Mouse (Mus musculus): ENCODE data around the gene Gm21974.
"Not testable (repeated sequence)": the region's sequence is repeated elsewhere in the genome, so short reads cannot be mapped to it uniquely, and the experiment has no call there.

Gm21974 gene

DNA sequence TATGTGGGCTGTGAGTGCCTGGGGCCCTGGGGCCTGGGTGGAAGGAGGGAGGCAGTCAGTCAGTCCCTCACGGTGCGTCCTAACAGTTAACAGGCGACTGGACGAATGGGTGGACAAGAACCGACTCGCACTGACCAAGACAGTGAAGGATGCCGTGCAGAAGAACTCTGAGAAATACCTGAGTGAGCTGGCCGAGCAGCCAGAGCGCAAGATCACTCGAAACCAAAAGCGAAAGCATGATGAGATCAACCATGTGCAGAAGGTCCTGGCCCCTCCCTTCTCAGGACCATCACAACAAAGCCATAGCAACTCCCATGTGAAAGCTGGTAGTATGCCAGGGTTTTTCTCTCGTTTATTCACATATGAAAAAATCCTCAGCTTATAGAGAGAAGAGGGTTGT is 20.0 kb upstream of the Gm21974 start:
- DNase-seq (ENCODE audit: low spot score in 2 of 2): no peak

DNA sequence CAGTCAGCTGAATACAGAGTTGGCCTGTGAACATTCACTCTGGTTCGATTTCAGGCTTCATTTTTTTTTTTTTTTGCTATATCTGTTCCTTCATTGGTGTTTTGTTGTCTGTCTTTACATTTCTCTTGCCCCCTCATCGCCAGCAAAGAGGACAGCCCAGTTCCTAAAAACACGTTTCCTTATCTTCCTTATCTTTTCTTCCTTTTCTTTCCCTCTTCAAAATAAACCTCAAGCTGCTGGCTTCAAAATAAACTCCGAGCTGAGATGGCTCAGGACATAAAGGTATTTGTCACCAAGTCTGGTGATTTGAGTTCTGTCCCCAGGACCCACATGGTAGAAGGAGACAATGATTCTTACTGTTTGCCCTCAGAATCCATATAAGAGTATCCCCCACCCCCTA is 17.7 kb upstream of the Gm21974 start:
- DNase-seq (ENCODE audit: low spot score in 2 of 2): no peak

DNA sequence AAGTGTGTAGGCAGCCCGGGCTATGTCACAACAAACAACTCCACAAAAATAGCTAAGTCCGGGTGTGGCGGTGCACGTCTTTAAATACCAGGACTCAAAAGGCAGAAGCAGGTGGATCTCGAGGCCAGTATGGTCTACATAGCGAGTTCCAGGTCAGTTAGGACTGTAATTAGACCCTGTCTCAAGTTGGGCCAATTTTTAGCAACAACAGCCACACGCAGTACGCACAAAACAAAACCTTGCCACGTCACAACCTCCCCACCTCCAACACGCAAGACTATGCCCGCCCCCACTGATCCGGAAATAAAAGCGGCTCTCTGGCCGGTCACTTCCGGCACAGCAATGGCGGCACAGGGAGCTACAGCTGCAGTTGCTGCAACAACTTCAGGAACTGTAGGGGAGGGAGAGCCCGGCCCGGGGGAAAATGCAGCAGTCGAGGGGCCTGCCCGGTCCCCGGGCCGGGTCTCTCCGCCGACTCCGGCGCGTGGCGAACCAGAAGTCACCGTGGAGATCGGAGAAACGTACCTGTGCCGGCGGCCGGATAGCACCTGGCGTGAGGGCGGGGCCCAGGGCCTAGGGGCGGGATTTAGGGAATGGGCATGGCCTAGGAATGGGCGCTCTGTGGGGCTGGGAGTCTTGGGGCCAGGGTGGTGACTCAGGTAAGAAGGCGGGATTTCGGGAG is 17.1 kb upstream of the Gm21974 start, which contains the start of gene Kat8:
Gene Kat8, plus strand, starts transcription at position 327 of the 682 bp plus-strand sequence.
- peak; percentile 69 to 89 for DNase-seq (ENCODE audit: low spot score in 2 of 2)

DNA sequence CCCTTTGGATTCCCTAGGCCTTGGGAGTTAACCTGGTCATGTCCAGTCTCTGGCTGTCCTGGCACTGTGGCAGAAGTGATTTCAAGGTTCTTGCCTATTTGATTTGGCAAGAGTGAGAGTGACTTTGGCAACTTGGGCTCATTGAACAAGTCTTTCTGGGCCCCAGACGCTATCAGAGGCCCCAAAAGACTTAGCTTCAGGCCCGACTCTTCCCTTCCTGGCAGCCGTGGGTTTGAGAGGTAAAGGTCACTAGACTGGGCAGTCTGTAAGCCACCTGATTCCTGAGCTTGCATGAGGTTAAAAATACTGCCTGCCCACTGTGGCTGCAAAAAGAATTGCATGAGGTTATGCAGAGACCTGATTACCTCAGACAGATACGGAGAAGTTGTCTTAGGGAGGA is 13.4 kb upstream of the Gm21974 start:
- no peak for DNase-seq (ENCODE audit: low spot score in 2 of 2)

DNA sequence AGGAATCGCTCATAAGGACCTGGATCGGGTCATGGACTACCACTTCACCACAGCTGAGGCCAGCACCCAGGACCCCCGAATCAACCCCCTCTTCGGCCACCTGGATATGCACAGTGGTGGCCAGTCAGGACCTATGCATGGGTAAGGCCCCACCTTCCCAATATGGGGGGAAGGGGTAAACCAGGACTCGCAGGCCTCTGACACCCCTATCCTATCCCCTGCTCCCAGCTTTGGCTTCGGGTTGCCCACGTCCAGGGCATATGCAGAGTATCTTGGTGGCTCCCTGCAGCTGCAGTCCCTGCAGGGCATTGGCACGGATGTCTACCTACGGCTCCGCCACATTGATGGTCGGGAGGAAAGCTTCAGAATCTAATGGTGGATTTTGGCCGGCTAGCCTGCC is 12.7 kb upstream of the Gm21974 start:
- DNase-seq (ENCODE audit: low spot score in 2 of 2): no peak

DNA sequence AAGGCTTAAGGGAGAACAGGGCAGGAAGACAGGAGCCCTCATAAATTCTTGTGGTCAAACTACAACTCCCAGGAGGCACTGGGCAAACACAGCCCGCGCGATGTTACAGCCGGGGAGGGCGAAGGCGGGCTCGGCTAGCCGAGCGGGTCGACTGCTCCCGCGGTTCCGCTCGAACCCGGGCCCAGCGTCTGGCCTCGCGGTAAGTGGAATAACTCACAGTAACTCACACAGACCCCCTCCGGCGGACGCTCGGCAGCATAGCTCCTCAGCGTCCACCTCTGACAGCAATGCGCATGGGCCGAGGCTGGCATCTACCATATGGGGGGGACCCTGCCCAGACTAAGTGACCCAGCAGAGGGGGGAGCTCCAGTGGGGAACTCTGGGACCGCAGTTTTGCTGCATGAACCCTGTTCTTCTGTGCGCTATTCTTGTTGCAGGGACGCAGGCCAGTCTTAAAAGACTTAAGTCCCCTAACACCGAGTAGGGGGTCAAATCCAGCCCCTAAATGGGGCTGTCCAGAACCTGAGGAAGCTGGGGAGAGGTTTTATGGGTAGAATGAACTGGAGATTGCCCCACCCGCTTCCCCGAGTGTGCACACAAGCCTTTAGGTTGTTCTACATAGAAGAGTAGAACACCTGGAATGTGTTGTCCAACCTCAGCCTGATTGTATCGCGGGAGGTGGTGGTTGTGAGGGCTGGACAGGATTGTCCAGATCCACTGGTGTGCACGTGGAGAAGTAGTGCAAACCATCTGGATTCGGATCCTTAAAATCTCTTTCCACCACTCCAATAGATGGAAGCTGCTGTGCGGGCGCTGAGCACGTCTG is 8.9 kb upstream of the Gm21974 start, which contains the start of gene Bckdk:
Gene Bckdk, plus strand, starts transcription at position 112 of the 826 bp plus-strand sequence.
- DNase-seq (ENCODE audit: low spot score in 2 of 2): peak; percentile 57 to 73

DNA sequence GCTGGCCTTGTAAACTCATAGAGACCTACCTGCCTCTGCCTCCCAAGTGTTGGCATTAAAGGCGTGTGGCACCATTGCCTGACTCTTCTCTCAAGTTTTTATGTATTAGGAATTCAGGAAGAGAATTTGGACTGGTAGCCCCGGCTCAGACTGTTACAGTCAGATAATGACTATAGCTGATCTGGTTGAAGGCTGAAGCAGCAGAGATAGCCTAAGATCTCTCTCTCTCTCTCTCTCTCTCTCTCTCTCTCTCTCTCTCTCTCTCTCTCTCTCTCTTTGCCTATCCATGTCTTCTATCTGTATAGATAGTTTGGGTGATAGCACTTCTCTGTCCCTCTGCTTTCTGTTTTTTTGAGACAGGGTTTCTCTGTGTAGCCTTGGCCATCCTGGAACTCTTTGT is 6.5 kb upstream of the Gm21974 start:
- DNase-seq (ENCODE audit: low spot score in 2 of 2): no peak

DNA sequence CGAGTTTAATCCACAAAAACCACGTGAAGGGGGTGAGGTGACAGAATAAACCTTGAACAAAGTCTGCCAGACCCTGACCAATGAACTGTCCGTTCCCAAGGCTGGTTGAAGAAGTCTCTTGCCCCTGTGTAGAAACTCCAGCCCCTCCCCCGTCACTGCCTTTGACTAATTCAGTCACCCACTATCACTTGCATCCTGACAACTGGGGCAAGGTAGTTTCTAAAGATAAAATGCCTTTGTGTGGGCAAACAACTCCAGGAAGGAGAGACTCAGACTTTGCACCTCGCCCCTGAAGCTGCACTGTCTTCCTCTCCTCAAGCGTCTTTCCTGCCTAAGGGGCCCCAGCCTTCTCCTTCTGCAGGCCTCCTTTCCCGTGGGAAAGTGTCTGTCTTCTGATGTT is 4.7 kb upstream of the Gm21974 start:
- DNase-seq (ENCODE audit: low spot score in 2 of 2): no peak

DNA sequence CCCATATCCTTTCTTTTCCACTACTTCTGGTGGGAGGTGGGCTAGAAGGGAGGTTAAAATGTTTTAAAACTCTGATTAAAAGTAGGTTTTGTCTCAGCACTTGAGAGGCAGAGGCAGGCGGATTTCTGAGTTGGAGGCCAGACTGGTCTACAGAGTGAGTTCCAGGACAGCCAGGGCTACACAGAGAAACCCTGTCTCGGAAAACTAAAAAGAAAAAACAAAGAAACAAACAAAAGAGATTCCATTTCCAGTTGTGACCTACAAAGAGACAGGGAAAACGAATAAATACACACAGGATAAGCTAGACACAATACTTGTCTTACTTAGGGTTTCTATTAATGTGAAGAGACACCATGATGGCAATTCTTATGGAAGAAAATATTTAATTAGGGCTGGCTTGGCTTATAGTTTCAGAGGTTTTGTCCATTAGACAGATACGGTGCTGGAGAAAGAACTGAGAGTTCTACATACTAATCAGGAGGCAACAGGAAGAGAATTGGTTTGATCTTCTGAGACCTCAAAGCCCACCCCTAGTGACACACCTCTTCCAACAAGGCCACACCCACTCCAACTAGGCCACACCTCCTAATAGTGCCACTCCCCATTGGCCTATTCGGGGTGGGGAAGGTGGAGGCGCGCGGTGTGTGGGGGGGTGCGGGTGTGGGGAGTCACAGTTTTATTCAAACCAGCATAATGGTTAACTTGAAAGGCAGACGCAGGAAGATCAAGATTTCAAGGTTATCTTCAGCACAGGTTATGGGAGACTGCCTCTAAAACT is 3.1 kb upstream of the Gm21974 start:
- DNase-seq (ENCODE audit: low spot score in 2 of 2): no peak

DNA sequence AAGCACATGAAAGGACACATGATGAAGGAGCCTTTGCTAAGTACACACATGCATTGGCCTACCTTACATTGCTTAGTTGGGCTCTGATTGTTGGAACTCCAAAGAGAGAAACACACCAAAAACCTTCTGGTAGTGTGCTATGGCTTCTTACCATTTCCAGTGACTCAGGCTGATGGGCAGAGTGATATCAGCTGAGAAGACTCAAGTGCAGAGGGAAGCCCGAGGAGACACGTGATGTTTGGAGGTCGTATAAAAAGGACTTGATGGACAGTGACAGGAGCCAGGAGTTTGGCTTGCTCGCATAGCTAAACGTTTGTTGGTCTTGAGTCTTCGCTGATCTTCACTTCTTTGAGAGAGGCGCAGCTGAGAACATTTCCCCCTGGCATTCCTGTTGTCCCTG is 2.3 kb upstream of the Gm21974 start:
- DNase-seq (ENCODE audit: low spot score in 2 of 2): no peak

DNA sequence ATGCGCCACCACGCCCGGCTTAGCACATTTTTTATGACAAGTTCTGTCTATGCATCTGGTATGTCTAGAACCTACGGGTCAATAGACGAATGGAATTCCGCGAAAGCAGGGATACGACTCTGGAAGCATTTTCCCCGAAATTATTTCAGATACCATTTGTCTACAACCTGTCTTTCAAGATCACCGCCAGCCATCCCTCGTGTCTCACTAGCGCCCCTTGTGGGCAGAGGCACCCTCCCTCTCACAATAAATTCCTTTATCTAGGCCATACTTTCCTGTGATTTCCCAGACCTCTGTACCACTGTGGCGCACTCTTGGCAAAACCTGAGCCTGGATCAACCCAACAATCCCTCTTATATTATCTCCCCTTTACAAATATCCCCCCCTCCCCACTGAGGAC is 1.1 kb upstream of the Gm21974 start:
- DNase-seq (ENCODE audit: low spot score in 2 of 2): peak in 1 of 2 experiments; percentile 68

DNA sequence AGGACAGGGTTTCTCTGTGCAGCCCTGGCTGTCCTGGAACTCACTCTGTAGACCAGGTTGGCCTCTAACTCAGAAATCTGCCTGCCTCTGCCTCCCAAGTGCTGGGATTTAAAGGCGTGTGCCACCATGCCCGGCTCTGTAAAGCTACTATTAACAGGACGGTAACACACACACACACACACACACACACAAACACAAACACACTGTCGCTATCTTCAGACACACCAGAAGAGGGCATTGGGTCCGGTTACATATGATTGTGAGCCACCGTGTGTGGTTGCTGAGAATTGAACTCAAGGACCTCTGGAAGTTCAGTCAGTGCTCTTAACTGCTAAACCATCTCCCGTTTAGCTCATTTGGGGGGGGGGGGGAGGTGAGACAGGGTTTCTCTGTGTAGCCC is 637 bp upstream of the Gm21974 start:
- not testable (repeated sequence) for DNase-seq (ENCODE audit: low spot score in 2 of 2)

DNA sequence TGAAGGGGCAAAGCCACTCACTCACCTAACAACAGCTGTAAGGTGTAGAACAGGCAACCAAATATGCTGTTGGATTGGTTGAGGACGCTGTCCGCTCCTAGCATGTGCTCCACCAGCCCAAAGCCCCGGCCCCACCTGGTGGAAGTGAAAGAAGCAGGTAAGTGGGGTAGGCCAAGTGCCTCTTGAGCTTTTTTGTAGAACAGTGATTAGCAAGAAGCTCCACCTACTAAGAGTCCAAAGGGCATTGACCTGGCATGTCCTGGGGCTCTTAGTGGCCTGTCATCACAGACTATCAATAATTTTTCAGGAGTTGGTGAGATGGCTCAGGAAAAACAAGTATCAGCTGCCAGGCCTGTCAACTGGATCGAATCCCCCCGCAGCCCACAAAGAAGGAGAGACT is 774 bp downstream of the Gm21974 start:
- DNase-seq (ENCODE audit: low spot score in 2 of 2): no peak

DNA sequence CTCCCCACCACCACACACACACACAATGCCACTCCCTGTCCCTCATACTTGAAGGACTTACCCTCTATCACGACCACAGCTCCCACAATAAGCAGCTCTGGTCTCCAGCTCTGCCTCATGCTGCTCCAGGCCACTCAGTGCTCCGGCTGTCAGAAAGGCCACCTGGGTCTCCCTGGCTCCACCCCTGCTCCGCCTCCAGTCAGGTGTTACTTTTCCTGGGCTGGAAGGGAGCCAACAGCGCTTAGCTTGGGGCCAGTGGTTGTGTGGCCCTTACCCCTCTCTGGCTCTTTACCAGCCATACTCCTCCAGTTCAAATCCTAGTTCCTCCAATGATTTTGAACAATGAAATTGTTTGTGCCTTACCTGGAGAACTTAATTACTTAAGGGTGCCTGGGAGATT is 4.5 kb downstream of the Gm21974 start, which contains the start of gene Prss53:
Gene Prss53, minus strand, starts transcription at position 173 of the 400 bp plus-strand sequence.
- no peak for DNase-seq (ENCODE audit: low spot score in 2 of 2)

DNA sequence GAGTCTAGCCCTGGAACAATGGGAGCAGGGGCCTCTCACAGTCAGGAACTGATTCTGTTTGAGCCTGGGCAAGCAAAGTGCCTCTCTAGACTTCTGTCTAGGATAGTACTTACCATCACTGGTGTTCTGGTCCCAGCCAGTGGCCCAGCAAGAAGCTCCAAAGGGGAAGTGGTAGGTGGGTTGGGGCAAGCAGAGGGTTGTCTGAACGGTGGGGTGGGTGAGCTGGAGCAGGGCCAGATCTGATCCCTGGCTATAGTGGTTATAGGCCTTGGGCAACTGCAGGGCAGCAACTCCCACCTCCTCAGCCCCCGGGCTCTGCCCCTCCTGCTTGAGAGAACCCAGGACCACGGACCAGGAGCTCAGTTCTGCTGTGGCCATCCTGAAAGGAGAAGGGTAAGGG is 6.4 kb downstream of the Gm21974 start:
- DNase-seq (ENCODE audit: low spot score in 2 of 2): no peak

DNA sequence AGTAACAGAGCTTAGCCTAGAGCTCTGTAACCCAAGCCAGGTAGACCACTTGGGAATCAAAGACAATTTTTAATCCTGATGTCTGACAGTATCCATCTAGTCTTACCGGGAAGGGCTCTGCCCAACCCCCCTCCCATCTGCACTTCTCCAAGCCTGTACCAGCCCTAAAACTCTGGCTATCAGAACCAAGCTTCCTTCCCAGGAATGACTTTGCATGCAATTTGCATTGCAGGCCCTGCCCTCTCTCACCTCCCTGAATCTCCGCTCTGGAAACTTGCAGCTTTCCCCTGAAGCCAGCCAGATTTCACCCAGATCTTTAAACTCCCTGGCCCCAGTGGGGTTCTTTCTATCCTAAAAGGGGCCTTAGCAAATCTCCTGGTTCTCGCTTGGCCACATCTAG is 7.5 kb downstream of the Gm21974 start:
- no peak for DNase-seq (ENCODE audit: low spot score in 2 of 2)

DNA sequence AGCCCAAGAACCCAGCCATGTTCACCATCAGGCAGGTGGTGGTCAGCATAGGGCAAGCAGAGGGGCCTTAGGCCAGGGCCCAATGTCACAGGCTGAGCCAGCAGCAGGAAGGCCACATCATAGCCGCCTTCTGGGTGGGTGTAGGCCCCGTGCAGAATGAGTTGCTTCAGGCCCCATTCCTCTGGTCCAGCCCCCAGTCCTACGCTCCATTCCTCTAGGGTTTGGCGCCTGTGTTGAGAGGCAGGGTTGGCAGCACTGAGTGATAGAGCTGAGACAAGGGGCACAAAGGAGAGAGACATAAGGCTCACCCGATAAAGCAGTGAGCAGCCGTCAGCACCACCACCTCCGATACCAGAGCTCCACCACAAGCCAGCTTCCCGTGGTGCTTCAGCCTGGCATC is 8.1 kb downstream of the Gm21974 start:
- no peak for DNase-seq (ENCODE audit: low spot score in 2 of 2)

DNA sequence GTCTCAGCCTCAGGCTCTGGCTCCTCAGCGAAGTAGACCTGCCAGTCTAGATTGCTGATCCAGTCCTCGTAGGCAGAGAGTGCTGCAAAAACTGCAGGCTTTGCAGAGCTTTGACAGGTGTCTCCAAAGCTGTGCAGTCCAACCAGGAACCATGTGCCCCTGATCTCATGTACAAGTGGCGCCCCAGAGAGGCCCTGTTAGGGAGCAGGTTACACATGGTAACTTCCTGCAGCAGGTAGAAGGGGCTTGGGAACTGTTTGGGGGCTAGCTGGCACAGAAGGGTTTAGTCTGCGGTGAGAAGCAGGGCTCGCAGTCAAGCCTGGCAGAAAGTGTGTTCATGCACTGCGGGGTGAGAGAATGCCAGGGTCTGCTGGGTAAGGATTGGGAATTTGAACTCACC is 8.7 kb downstream of the Gm21974 start:
- DNase-seq (ENCODE audit: low spot score in 2 of 2): no peak

DNA sequence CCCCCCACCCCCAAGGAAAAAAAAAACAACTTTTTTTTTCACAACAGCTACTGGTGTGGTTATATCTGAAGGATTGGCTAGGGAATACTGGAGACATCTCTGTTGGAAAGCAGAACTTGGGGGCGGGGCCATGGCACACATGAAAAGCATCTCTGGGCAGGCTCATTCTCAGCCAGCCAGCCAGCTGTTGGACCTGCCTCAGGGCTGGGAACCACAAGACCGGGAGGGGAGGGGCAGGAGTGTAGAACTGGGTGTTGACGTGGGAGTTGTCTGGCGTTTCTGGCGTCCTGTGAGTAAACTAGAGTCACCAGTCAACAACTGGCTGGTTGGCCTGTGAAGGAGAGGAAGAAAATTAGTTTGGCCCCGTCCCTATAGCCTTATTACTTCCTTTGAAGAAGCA is 9.3 kb downstream of the Gm21974 start:
- DNase-seq (ENCODE audit: low spot score in 2 of 2): no peak

DNA sequence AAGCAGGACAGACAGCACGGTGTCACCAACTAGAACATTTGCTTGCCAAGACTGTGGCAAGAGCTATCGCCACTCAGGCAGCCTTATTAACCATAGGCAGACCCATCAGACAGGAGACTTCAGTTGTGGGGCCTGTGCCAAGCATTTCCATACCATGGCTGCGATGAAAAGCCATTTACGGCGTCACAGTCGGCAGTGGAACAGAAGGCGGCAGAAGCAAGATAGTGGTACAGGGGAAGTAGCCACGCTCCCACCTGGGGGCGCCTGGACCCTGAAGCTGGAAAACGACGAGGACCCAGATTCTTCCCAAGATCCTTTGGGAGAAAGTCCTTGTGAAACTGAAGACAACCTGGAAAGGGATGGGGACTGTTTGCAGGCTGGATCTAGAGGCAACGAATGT is 14.8 kb downstream of the Gm21974 start:
- no peak for DNase-seq (ENCODE audit: low spot score in 2 of 2)

DNA sequence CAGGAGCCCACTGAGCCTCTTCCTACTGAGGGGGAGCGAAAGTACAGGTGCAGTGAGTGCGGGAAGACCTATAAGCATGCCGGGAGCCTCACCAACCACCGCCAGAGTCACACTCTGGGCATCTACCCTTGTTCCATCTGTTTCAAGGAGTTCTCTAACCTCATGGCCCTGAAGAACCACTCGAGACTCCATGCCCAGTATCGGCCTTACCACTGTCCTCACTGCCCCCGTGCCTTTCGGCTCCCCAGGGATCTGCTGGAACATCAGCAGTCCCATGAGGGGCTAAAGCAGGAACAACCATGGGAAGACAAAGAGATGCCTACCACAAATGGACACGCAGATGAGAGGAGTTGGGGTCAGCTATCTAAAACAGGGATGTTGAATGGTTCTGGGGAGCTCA is 16.0 kb downstream of the Gm21974 start:
- DNase-seq (ENCODE audit: low spot score in 2 of 2): no peak

Measured in left cerebral cortex, adult 9 months (tissue).